Mouse (Mus musculus) erythroblast, embryonic 14.5 days (primary cell): ENCODE data around the gene Zfpl1.

ENCODE experiments used
- GATA1 ChIP-seq: IDR thresholded peaks from 2 replicates; pipeline ENCODE4 v1.6.1; 2012; ENCODE audit warnings: low read length, inconsistent platforms, mixed read lengths
- TAL1 ChIP-seq: IDR thresholded peaks from 3 replicates; pipeline ENCODE4 v1.6.1; 2012; ENCODE audit warnings: low read length, inconsistent platforms, mixed read lengths

- TF ChIP-seq TAL1 (no peak), GATA1 (no peak)
Measured at GRCm38 (mm10) chr19:6101186-6101585, 16.4 kb upstream of the Zfpl1 start.
